Mouse (Mus musculus): ENCODE measurements around the gene Abcf3. TPM values are rescaled to one million over a fixed set of nuclear protein-coding genes. Genes with fewer than 3 reads are reported as not detected.

The Abcf3 gene
- 77.6 and 85.8 TPM in 2 replicates for polyA plus RNA-seq (2015; fragmentation: Nextera tagmentation; extraction: Ambion mirVana)

GRCm38 (mm10) chr16:20548096-20548948 is at the start of gene Abcf3:
TSS of gene Abcf3 (plus strand) at chr16:20548577.

DNA sequence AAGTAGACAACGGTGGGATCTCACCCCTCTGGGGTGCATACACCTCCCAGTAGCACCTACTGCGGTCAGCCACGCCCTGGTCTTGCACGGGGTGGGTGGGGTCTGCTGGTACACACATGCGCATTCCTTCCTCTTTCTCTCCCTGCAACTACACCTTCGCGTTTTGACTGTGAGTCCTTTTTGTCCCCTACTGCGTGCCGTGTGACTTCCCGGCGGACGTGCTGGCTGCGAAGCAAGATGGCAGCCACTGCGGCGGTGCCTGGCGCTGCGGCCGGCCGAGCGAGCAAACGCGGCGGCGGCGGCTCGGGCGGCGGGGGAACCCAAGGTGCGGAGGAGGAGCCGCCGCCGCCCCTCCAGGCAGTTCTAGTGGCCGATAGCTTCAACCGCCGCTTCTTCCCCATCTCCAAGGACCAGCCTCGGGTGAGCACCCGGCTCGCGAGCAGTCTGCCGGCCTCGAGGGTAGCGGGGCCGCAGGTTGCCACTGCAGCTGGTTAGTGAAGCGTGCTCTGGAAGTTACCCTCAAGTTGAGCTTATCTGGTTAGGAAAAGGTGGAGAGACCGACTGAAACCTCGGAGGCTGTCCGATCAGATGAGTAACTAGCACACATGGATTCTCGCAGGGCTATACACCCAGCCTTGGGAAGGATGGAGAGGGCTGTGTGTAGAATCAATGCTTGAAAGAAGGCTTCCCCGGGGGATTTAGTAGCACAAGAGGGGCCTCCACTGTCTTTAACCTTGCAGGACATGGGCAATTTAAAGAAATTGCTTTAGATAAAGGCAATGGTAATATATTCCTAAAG is 49.5 kb upstream of the Abcf3 start, which contains the start of gene Eif2b5:
TSS of gene Eif2b5 (plus strand) at position 141 of the 799 bp plus-strand sequence.

GRCm38 (mm10) chr16:20516726-20517201 is 31.6 kb upstream of the Abcf3 start, which contains the start of gene Dvl3:
TSS of gene Dvl3 (plus strand) at chr16:20516982.

GRCm38 (mm10) chr16:20535296-20536080 is 12.9 kb upstream of the Abcf3 start, which contains the start of gene Ap2m1:
TSS of gene Ap2m1 (plus strand) at chr16:20535478.

GRCm38 (mm10) chr16:20589366-20589938 is 41.1 kb downstream of the Abcf3 start, which contains the start of gene Vwa5b2:
TSS of gene Vwa5b2 (plus strand) at chr16:20589471.

MicroRNAs encoded within 50 kb of the gene (microRNA counts, 519-probe panel; counts per million panel counts)
- 4,082 counts per million, percentile 35 among the panel's probes with 10 or more counts for microRNA mmu-miR-1224

Small RNA genes lying within 50 kb of the gene (microRNA-seq; reads per million reads assigned to microRNA genes)
- 227 reads per million, percentile 55 among the genes with 10 or more reads in this experiment for gene Mir1224

Other genes with a start within 250 kb of the Abcf3 start
- gene Parl, start 246.2 kb upstream of the Abcf3 start, polyA plus RNA-seq (2015; fragmentation: Nextera tagmentation; extraction: Ambion mirVana), result 77.1 and 83.9 TPM in 2 replicates
- gene Cyp2ab1, start 223.2 kb upstream of the Abcf3 start, polyA plus RNA-seq (2015; fragmentation: Nextera tagmentation; extraction: Ambion mirVana), result not detected in 2 replicates
- gene Abcc5, start 122.2 kb upstream of the Abcf3 start, polyA plus RNA-seq (2015; fragmentation: Nextera tagmentation; extraction: Ambion mirVana), result 62.9 and 82.7 TPM in 2 replicates
- gene Eif2b5, start 49.8 kb upstream of the Abcf3 start, polyA plus RNA-seq (2015; fragmentation: Nextera tagmentation; extraction: Ambion mirVana), result 88.5 and 88.8 TPM in 2 replicates
- 21.3 and 26.8 TPM in 2 replicates for gene Dvl3, start 31.6 kb upstream of the Abcf3 start, polyA plus RNA-seq (2015; fragmentation: Nextera tagmentation; extraction: Ambion mirVana)
- 1,145 and 1,197 TPM in 2 replicates for gene Ap2m1, start 13.1 kb upstream of the Abcf3 start, polyA plus RNA-seq (2015; fragmentation: Nextera tagmentation; extraction: Ambion mirVana)
- 54.5 and 66.7 TPM in 2 replicates for gene Vwa5b2, start 40.9 kb downstream of the Abcf3 start, polyA plus RNA-seq (2015; fragmentation: Nextera tagmentation; extraction: Ambion mirVana)
- gene Eef1akmt4, start 63.0 kb downstream of the Abcf3 start, polyA plus RNA-seq (2015; fragmentation: Nextera tagmentation; extraction: Ambion mirVana), result 5.4 and 5.9 TPM in 2 replicates
- 0.21 TPM in 1 of 2 replicates, not detected in the other for gene Gm49333, start 63.0 kb downstream of the Abcf3 start, polyA plus RNA-seq (2015; fragmentation: Nextera tagmentation; extraction: Ambion mirVana)
- 34.5 and 40.8 TPM in 2 replicates for gene Alg3, start 63.2 kb downstream of the Abcf3 start, polyA plus RNA-seq (2015; fragmentation: Nextera tagmentation; extraction: Ambion mirVana)
- 126 and 143 TPM in 2 replicates for gene Camk2n2, start 72.7 kb downstream of the Abcf3 start, polyA plus RNA-seq (2015; fragmentation: Nextera tagmentation; extraction: Ambion mirVana)
- 14.8 and 20.3 TPM in 2 replicates for gene Ece2, start 81.3 kb downstream of the Abcf3 start, polyA plus RNA-seq (2015; fragmentation: Nextera tagmentation; extraction: Ambion mirVana)
- 259 and 279 TPM in 2 replicates for gene Psmd2, start 103.1 kb downstream of the Abcf3 start, polyA plus RNA-seq (2015; fragmentation: Nextera tagmentation; extraction: Ambion mirVana)
- gene Eif4g1, start 119.7 kb downstream of the Abcf3 start, polyA plus RNA-seq (2015; fragmentation: Nextera tagmentation; extraction: Ambion mirVana), result 129 and 138 TPM in 2 replicates
- gene Fam131a, start 144.7 kb downstream of the Abcf3 start, polyA plus RNA-seq (2015; fragmentation: Nextera tagmentation; extraction: Ambion mirVana), result 56.4 and 63.2 TPM in 2 replicates
- gene Polr2h, start 169.1 kb downstream of the Abcf3 start, polyA plus RNA-seq (2015; fragmentation: Nextera tagmentation; extraction: Ambion mirVana), result 95.0 and 97.8 TPM in 2 replicates
- gene Clcn2, start 169.2 kb downstream of the Abcf3 start, polyA plus RNA-seq (2015; fragmentation: Nextera tagmentation; extraction: Ambion mirVana), result 29.6 and 31.2 TPM in 2 replicates
- gene Chrd, start 184.6 kb downstream of the Abcf3 start, polyA plus RNA-seq (2015; fragmentation: Nextera tagmentation; extraction: Ambion mirVana), result 5.7 TPM in 2 replicates
- 0.77 and 0.92 TPM in 2 replicates for gene Thpo, start 185.9 kb downstream of the Abcf3 start, polyA plus RNA-seq (2015; fragmentation: Nextera tagmentation; extraction: Ambion mirVana)